Mouse (Mus musculus) myocyte (in vitro differentiated cells): ENCODE measurements around the gene N4bp2l2. TPM values are rescaled to one million over a fixed set of nuclear protein-coding genes. Genes with fewer than 3 reads are reported as not detected.

ENCODE experiments used
- H3K27me3 ChIP-seq: one replicate; pipeline ENCODE4 v1.6.1; 2011; ENCODE audit not compliant: control insufficient read depth, insufficient read depth, insufficient read length
- H3K36me3 ChIP-seq: one replicate; pipeline ENCODE4 v1.6.1; 2011; ENCODE audit not compliant: control insufficient read depth, insufficient read depth
- H3K4me2 ChIP-seq: one replicate; pipeline ENCODE4 v1.6.1; 2011; ENCODE audit warnings: low read depth, control low read depth
- H3K4me3 ChIP-seq: one replicate; pipeline ENCODE4 v1.5.1; 2011; ENCODE audit warnings: mild to moderate bottlenecking, control low read depth, moderate library complexity
- H3K79me2 ChIP-seq: one replicate; pipeline ENCODE4 v1.6.1; 2011; ENCODE audit not compliant: control insufficient read depth, insufficient read depth
- H3ac ChIP-seq: one replicate; pipeline ENCODE4 v1.6.1; 2011; ENCODE audit not compliant: control insufficient read depth, insufficient read length
- CEBPB ChIP-seq: IDR thresholded peaks from 2 replicates; pipeline ENCODE4 v1.6.1; 2011; ENCODE audit warnings: mild to moderate bottlenecking, moderate library complexity; ENCODE audit not compliant: poor library complexity, insufficient read depth, severe bottlenecking
- E2F4 ChIP-seq: IDR thresholded peaks from one replicate; pipeline ENCODE4 v1.6.1; 2011; ENCODE audit warnings: mild to moderate bottlenecking, control low read depth, moderate library complexity; ENCODE audit not compliant: insufficient read depth
- MAX ChIP-seq: IDR thresholded peaks from one replicate; pipeline ENCODE4 v1.6.1; 2011; ENCODE audit warnings: low read depth, mild to moderate bottlenecking, control low read depth
- MYOD1 ChIP-seq, 3 experiments: IDR thresholded peaks; one replicate each; pipeline ENCODE4 v1.6.1; 2011; ENCODE audit warnings: control low read depth in 2 of 3, low read depth in 2 of 3, mild to moderate bottlenecking in 2 of 3, moderate library complexity in 1 of 3; ENCODE audit not compliant: insufficient read length in 2 of 3, control insufficient read depth in 1 of 3
- MYOG ChIP-seq, 3 experiments: IDR thresholded peaks; one replicate each; pipeline ENCODE4 v1.6.1; 2011; ENCODE audit warnings: control low read depth in 2 of 3, low read depth in 2 of 3, mild to moderate bottlenecking in 2 of 3; ENCODE audit not compliant: insufficient read length in 2 of 3, control insufficient read depth in 1 of 3, insufficient read depth in 1 of 3
- POLR2A ChIP-seq: IDR thresholded peaks from one replicate; pipeline ENCODE4 v1.6.1; 2011; ENCODE audit warnings: low read depth, mild to moderate bottlenecking, control low read depth, moderate library complexity; ENCODE audit not compliant: insufficient read length
- POLR2AphosphoS2 ChIP-seq: IDR thresholded peaks from one replicate; pipeline ENCODE4 v1.6.1; 2011; ENCODE audit warnings: low read depth, control low read depth; ENCODE audit not compliant: insufficient read length
- REST ChIP-seq: IDR thresholded peaks from one replicate; pipeline ENCODE4 v1.6.1; 2011; ENCODE audit warnings: mild to moderate bottlenecking, control low read depth, moderate library complexity; ENCODE audit not compliant: insufficient read depth, insufficient read length
- SRF ChIP-seq: IDR thresholded peaks from one replicate; pipeline ENCODE4 v1.6.1; 2011; ENCODE audit warnings: low read depth; ENCODE audit not compliant: control insufficient read depth, insufficient read length
- TCF12 ChIP-seq: IDR thresholded peaks from one replicate; pipeline ENCODE4 v1.6.1; 2011; ENCODE audit warnings: mild to moderate bottlenecking, control low read depth; ENCODE audit not compliant: poor library complexity, insufficient read depth, severe bottlenecking
- TCF3 ChIP-seq: IDR thresholded peaks from one replicate; pipeline ENCODE4 v1.6.1; 2011; ENCODE audit warnings: low read depth, control low read depth; ENCODE audit not compliant: insufficient read length
- USF1 ChIP-seq: IDR thresholded peaks from one replicate; pipeline ENCODE4 v1.6.1; 2011; ENCODE audit warnings: low read depth, mild to moderate bottlenecking, control low read depth, moderate library complexity
- polyA plus RNA-seq: library from polyadenylated mRNA; unstranded; fragments of >200 nt; fragmentation: generic; extraction: Trizol; gene quantifications from one replicate; pipeline ENCODE4 v1.2.1, GENCODE M21; 2012; ENCODE audit warnings: missing spikeins

The N4bp2l2 gene
- polyA plus RNA-seq, 1 experiment, result 21.6 TPM

DNA sequence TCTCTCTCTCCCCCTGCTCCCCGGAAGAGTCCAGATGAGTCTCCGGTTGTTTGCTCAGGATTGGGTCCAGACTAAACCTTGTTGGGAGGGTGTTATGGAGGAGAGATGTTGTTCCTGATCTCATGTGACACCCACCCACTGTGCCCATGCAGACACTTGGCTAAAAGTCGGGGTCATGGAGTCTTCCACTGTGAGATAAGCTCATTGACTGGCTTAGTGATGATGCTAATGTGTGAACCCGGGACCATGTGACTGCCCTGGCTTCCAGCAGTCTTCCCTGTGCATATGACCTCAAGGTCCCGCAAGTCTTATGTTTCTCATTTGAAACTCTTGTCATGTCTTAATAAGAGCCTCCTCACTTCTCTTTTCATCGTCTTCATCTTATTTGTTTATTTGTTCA, 84.8 kb downstream of the N4bp2l2 start:
- Histone ChIP-seq H3K4me2 (no peak overlapping the region), H3K36me3 (no peaks in the 10 kb centered on the region), H3ac (no peak overlapping the region), H3K27me3 (no peaks in the 10 kb centered on the region), H3K4me3 (no peak overlapping the region), H3K79me2 (no peaks in the 10 kb centered on the region)
- TF ChIP-seq SRF (no peak), USF1 (no peak), MAX (no peak), REST (no peak), POLR2AphosphoS2 (no peak), MYOG (IDR thresholded peaks at IDR 0.05; ENCODE audit: control insufficient read depth in 1 of 3, insufficient read depth in 1 of 3, insufficient read length in 2 of 3, low read depth in 2 of 3) (no peak), TCF12 (no peak)

GRCm38 (mm10) chr5:150578613-150579171, 87.3 kb downstream of the N4bp2l2 start:
- H3K27me3 ChIP-seq, result no peaks in the 10 kb centered on the region

DNA sequence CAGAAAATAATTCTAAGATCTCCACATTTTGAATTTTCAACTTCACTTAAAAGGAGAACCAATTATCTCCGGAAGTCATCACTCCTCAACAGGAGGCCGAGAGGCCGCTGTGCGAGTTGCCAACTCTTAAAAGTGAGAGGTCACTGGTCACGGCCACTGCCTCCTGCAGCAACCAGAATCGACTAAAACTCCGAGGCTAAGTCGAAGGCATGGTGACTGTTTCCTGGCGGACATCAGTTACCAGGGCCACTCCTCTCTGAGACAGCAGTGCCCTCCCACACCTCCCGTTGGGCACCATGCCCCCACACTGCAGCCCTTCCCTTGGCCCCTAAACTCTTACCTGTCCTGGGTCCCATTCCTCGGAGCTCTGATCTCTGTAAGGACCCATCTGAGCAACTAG, 89.2 kb downstream of the N4bp2l2 start:
- Histone ChIP-seq H3K4me3 (no peak overlapping the region), H3K36me3 (no peaks in the 10 kb centered on the region), H3K79me2 (no peaks in the 10 kb centered on the region), H3K27me3 (no peaks in the 10 kb centered on the region), H3K4me2 (no peak overlapping the region), H3ac (no peak overlapping the region)
- TF ChIP-seq REST, result no peak
- TF ChIP-seq SRF, result no peak
- no peak for TF ChIP-seq TCF12
- no peak for TF ChIP-seq USF1
- TF ChIP-seq MYOG (IDR thresholded peaks at IDR 0.05; ENCODE audit: control insufficient read depth in 1 of 3, insufficient read depth in 1 of 3, insufficient read length in 2 of 3, low read depth in 2 of 3), result no peak
- no peak for TF ChIP-seq E2F4
- no peak for TF ChIP-seq POLR2A
- TF ChIP-seq CEBPB, result no peak
- no peak for TF ChIP-seq TCF3
- TF ChIP-seq MYOD1 (IDR thresholded peaks at IDR 0.05; ENCODE audit: control insufficient read depth in 1 of 3, insufficient read length in 2 of 3, low read depth in 2 of 3), result no peak
- no peak for TF ChIP-seq MAX
- no peak for TF ChIP-seq POLR2AphosphoS2

More at GRCm38 (mm10) chr5:150578613-150579171, 87.3 kb downstream of the N4bp2l2 start:
- no peak overlapping the region for H3ac ChIP-seq
- no peaks in the 10 kb centered on the region for H3K79me2 ChIP-seq
- TF ChIP-seq REST (no peak), TCF3 (no peak), TCF12 (no peak), E2F4 (no peak), POLR2AphosphoS2 (no peak), SRF (no peak), MYOG (IDR thresholded peaks at IDR 0.05; ENCODE audit: control insufficient read depth in 1 of 3, insufficient read depth in 1 of 3, insufficient read length in 2 of 3, low read depth in 2 of 3) (no peak), POLR2A (no peak), MAX (no peak), CEBPB (no peak), MYOD1 (IDR thresholded peaks at IDR 0.05; ENCODE audit: control insufficient read depth in 1 of 3, insufficient read length in 2 of 3, low read depth in 2 of 3) (no peak), USF1 (no peak)
- peak overlapping the region; percentile 53 for H3K4me2 ChIP-seq
- no peak overlapping the region for H3K4me3 ChIP-seq
- no peaks in the 10 kb centered on the region for H3K36me3 ChIP-seq

DNA sequence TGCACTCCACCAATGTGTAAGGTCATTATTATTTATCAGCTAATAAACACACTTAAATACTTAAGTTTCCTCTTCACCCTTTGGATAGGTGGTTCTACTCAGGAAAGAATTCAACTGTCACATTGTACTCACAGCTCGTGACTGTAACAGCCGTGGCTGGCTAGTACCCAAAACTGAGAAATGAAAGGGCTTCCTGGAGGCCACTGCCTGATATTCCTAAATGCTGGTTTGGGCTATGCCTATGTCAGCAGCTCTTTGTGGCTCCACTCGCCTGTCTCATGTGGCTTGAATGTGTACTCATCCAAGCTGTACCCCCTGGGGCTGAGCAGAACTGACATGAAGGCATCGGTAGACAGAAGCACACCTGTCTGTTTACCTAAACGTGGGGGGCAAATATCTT, 91.1 kb downstream of the N4bp2l2 start:
- no peaks in the 10 kb centered on the region for H3K36me3 ChIP-seq
- H3K4me3 ChIP-seq, result no peak overlapping the region
- TF ChIP-seq POLR2A (no peak), E2F4 (no peak), TCF12 (no peak), MAX (no peak), CEBPB (no peak), USF1 (no peak), MYOG (IDR thresholded peaks at IDR 0.05; ENCODE audit: control insufficient read depth in 1 of 3, insufficient read depth in 1 of 3, insufficient read length in 2 of 3, low read depth in 2 of 3) (no peak), POLR2AphosphoS2 (no peak), SRF (no peak), REST (no peak), TCF3 (no peak)
- H3K79me2 ChIP-seq, result no peaks in the 10 kb centered on the region
- H3K4me2 ChIP-seq, result no peak overlapping the region
- H3K27me3 ChIP-seq, result no peaks in the 10 kb centered on the region
- no peak overlapping the region for H3ac ChIP-seq

- Histone ChIP-seq H3K27me3 (no peaks in the 10 kb centered on the region), H3K79me2 (no peaks in the 10 kb centered on the region), H3K36me3 (no peaks in the 10 kb centered on the region), H3K4me3 (no peak overlapping the region), H3ac (no peak overlapping the region), H3K4me2 (no peak overlapping the region)
- TF ChIP-seq SRF (no peak), POLR2A (no peak), E2F4 (no peak), TCF12 (no peak), REST (no peak), POLR2AphosphoS2 (no peak), CEBPB (no peak), TCF3 (no peak), MYOD1 (IDR thresholded peaks at IDR 0.05; ENCODE audit: control insufficient read depth in 1 of 3, insufficient read length in 2 of 3, low read depth in 2 of 3) (no peak), MAX (no peak), USF1 (no peak), MYOG (IDR thresholded peaks at IDR 0.05; ENCODE audit: control insufficient read depth in 1 of 3, insufficient read depth in 1 of 3, insufficient read length in 2 of 3, low read depth in 2 of 3) (no peak)
Measured at GRCm38 (mm10) chr5:150574403-150574802, 91.6 kb downstream of the N4bp2l2 start.
